Mouse (Mus musculus) neural tube, embryonic 14.5 days (tissue): ENCODE measurements around the gene Borcs6. TPM values are rescaled to one million over a fixed set of nuclear protein-coding genes. Genes with fewer than 3 reads are reported as not detected.
A peak's percentile ranks its signal among the peaks of the same experiment; 100 is the strongest.

ENCODE experiments used
- ATAC-seq: fragments of 200-750 bp; cut with Nextera tagmentation; 2 replicates; pipeline ENCODE4 v1.8.0; 2017; ENCODE audit warnings: low read depth, mild to moderate bottlenecking, moderate TSS enrichment, moderate library complexity
- H3K27ac ChIP-seq: fragments of 300-500 bp; sonication (generic); 2 replicates; pipeline ENCODE4 v1.5.1; 2014; ENCODE audit warnings: low read depth, mild to moderate bottlenecking, control low read depth, low read length, moderate library complexity, mixed read lengths
- H3K27me3 ChIP-seq: fragments of 300-500 bp; sonication (generic); 2 replicates; pipeline ENCODE4 v1.6.1; 2014; ENCODE audit warnings: low read length; ENCODE audit not compliant: control insufficient read depth, insufficient read depth
- H3K36me3 ChIP-seq: fragments of 300-500 bp; sonication (generic); 2 replicates; pipeline ENCODE4 v1.6.1; 2014; ENCODE audit warnings: low read length, mixed read lengths; ENCODE audit not compliant: control insufficient read depth, insufficient read depth
- H3K4me1 ChIP-seq: fragments of 300-500 bp; sonication (generic); 2 replicates; pipeline ENCODE4 v1.6.1; 2014; ENCODE audit warnings: low read length; ENCODE audit not compliant: control insufficient read depth, insufficient read depth
- H3K4me2 ChIP-seq: fragments of 300-500 bp; sonication (generic); 2 replicates; pipeline ENCODE4 v1.6.1; 2014; ENCODE audit warnings: mild to moderate bottlenecking, low read depth, low read length, control low read depth
- H3K4me3 ChIP-seq: fragments of 300-500 bp; sonication (generic); 2 replicates; pipeline ENCODE4 v1.5.1; 2014; ENCODE audit warnings: low read depth, low read length, control low read depth, mixed read lengths
- H3K9ac ChIP-seq: fragments of 300-500 bp; sonication (generic); replicated peaks from 2 replicates; pipeline ENCODE4 v1.6.1; 2014; ENCODE audit warnings: low read depth, mild to moderate bottlenecking, control low read depth, low read length, mixed read lengths
- H3K9me3 ChIP-seq: fragments of 300-500 bp; sonication (generic); 2 replicates; pipeline ENCODE4 v1.6.1; 2016; ENCODE audit warnings: low read length; ENCODE audit not compliant: control insufficient read depth
- WGBS: fragments of 180-500 bp; shearing (Covaris S2); extraction: QIAGEN DNeasy Blood & Tissue Kit; methylation state at CpG from one replicate; pipeline ENCODE4 v1.1.7; 2014; 5-methylcytosine and 5-hydroxymethylcytosine counted together
- polyA plus RNA-seq: library from polyadenylated mRNA; unstranded; fragments of >200 nt; fragmentation: Nextera tagmentation; extraction: Ambion mirVana; gene quantifications from 2 replicates; pipeline ENCODE4 v1.2.1, GENCODE M21; 2014

The Borcs6 gene
- polyA plus RNA-seq, 1 experiment from 2014 or later, result 16.1 TPM

GRCm38 (mm10) chr11:69099915-69100345, 40.4 kb downstream of the Borcs6 start:
- Histone ChIP-seq H3K27ac (peak overlapping the region; percentile 76), H3K4me2 (peak overlapping the region; percentile 93), H3K27me3 (no peaks in the 10 kb centered on the region), H3K9me3 (no peaks in the 10 kb centered on the region), H3K4me3 (peak overlapping the region; percentile 48), H3K9ac (peak overlapping the region; percentile 71), H3K4me1 (peaks cover 29% of the 10 kb centered on the region), H3K36me3 (peaks cover 39% of the 10 kb centered on the region)
- ATAC-seq, result peak; percentile 34; the same call in 1 of the 2 replicates
- 2% methylated on average over 23 of the region's 23 CpGs for WGBS

- Histone ChIP-seq H3K36me3 (peaks cover 43% of the 10 kb centered on the region), H3K27ac (no peak overlapping the region), H3K4me1 (peaks cover 24% of the 10 kb centered on the region), H3K27me3 (no peaks in the 10 kb centered on the region), H3K9ac (0 out of 2 replicates have a peak overlapping the region, but pooled peaks have one; percentile 22), H3K4me3 (peak overlapping the region; percentile 48; the same call in 1 of the 2 replicates), H3K9me3 (no peaks in the 10 kb centered on the region), H3K4me2 (peak overlapping the region; percentile 93)
- 89% methylated on average over 20 of the region's 20 CpGs for WGBS
- ATAC-seq, result no peak
Observed at GRCm38 (mm10) chr11:69100639-69101360, 41.3 kb downstream of the Borcs6 start.

- Histone ChIP-seq H3K4me1 (peaks cover 21% of the 10 kb centered on the region), H3K4me3 (no peak overlapping the region), H3K4me2 (no peak overlapping the region), H3K9ac (no peak overlapping the region), H3K27ac (no peak overlapping the region), H3K36me3 (peaks cover 51% of the 10 kb centered on the region), H3K27me3 (no peaks in the 10 kb centered on the region), H3K9me3 (no peaks in the 10 kb centered on the region)
- 88% methylated on average over 20 of the region's 21 CpGs for WGBS
- no peak for ATAC-seq
Observed at GRCm38 (mm10) chr11:69101604-69102402, 42.3 kb downstream of the Borcs6 start.

- WGBS, result 94% methylated on average over 7 of the region's 7 CpGs
- ATAC-seq, result no peak
- Histone ChIP-seq H3K27me3 (no peaks in the 10 kb centered on the region), H3K9ac (no peak overlapping the region), H3K9me3 (no peaks in the 10 kb centered on the region), H3K4me2 (no peak overlapping the region), H3K4me3 (no peak overlapping the region), H3K27ac (no peak overlapping the region), H3K4me1 (peaks cover 19% of the 10 kb centered on the region), H3K36me3 (peaks cover 53% of the 10 kb centered on the region)
Observed at GRCm38 (mm10) chr11:69102403-69102725, 42.8 kb downstream of the Borcs6 start.

DNA sequence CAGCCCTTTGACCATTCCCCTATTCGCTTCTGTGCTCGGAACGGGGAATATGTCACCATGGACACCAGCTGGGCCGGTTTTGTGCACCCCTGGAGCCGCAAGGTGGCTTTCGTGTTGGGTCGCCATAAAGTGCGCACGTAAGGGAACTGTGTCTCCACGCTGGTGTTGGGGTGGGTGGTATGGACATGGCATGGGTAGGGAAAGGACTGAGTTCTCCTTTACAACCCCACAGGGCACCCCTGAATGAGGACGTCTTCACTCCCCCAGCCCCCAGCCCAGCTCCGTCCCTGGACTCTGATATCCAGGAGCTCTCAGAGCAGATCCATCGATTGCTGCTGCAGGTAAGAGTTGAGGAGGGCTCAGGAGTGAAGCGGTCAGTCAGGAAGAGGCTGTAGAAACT, 43.6 kb downstream of the Borcs6 start:
- no peaks in the 10 kb centered on the region for H3K9me3 ChIP-seq
- H3K27ac ChIP-seq, result no peak overlapping the region
- no peak for ATAC-seq
- WGBS, result 94% methylated on average over 14 of the region's 14 CpGs
- peaks cover 56% of the 10 kb centered on the region for H3K36me3 ChIP-seq
- no peak overlapping the region for H3K4me3 ChIP-seq
- no peaks in the 10 kb centered on the region for H3K27me3 ChIP-seq
- H3K9ac ChIP-seq, result no peak overlapping the region
- H3K4me2 ChIP-seq, result no peak overlapping the region
- peaks cover 12% of the 10 kb centered on the region for H3K4me1 ChIP-seq

DNA sequence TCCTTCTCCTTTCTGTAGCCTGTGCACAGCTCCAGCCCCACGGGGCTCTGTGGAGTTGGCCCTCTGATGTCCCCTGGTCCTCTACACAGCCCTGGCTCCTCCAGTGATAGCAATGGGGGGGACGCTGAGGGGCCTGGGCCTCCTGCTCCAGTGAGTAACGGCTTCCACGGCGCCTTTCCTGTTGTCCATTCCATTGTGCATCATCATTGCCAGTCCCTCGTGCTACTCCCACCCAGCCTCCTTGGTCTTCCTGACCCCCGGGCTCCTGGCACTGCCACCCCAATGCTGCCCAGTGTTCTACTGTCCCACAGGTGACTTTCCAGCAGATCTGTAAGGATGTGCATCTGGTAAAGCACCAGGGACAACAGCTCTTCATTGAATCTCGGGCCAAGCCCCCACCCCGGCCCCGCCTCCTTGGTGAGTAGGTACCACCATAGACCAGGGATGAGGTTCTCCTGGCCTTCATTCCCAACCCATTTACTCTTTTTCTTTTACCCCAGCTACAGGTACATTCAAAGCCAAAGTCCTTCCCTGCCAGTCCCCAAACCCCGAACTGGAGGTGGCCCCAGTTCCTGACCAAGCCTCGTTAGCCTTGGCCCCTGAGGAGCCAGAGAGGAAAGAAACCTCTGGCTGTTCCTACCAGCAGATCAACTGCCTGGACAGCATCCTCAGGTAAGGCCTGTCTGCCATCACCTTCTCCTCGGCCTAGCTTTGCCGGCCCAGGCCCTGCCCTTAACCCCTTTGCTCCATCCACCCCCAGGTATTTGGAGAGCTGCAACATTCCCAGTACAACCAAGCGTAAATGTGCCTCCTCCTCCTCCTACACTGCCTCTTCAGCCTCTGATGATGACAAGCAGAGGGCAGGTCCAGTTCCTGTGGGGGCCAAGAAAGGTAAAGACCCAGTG, 44.3 kb downstream of the Borcs6 start:
- 91% methylated on average over 15 of the region's 15 CpGs for WGBS
- Histone ChIP-seq H3K9ac (no peak overlapping the region), H3K4me1 (peaks cover 7% of the 10 kb centered on the region), H3K27me3 (no peaks in the 10 kb centered on the region), H3K36me3 (peaks cover 63% of the 10 kb centered on the region), H3K4me3 (no peak overlapping the region), H3K9me3 (no peaks in the 10 kb centered on the region), H3K4me2 (no peak overlapping the region), H3K27ac (no peak overlapping the region)
- ATAC-seq, result no peak

DNA sequence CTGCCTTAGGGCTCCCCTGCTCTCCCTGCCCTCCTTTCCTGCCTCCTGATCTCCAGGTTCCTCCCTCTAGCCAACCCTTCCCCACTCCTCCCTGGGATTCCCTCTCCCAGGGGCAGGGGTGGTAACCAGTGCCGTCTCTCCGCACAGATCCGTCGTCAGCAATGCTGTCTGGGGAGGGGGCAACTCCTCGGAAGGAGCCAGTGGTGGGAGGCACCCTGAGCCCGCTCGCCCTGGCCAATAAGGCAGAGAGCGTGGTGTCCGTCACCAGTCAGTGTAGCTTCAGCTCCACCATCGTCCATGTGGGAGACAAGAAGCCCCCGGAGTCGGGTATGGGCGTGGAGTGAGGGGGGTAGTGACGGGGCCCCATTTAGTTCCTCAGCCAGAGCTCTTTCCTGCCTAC, 45.0 kb downstream of the Borcs6 start:
- peaks cover 7% of the 10 kb centered on the region for H3K4me1 ChIP-seq
- H3K9me3 ChIP-seq, result no peaks in the 10 kb centered on the region
- no peak overlapping the region for H3K9ac ChIP-seq
- peaks cover 70% of the 10 kb centered on the region for H3K36me3 ChIP-seq
- no peaks in the 10 kb centered on the region for H3K27me3 ChIP-seq
- H3K27ac ChIP-seq, result no peak overlapping the region
- ATAC-seq, result no peak
- WGBS, result 95% methylated on average over 14 of the region's 14 CpGs
- no peak overlapping the region for H3K4me2 ChIP-seq
- H3K4me3 ChIP-seq, result no peak overlapping the region

DNA sequence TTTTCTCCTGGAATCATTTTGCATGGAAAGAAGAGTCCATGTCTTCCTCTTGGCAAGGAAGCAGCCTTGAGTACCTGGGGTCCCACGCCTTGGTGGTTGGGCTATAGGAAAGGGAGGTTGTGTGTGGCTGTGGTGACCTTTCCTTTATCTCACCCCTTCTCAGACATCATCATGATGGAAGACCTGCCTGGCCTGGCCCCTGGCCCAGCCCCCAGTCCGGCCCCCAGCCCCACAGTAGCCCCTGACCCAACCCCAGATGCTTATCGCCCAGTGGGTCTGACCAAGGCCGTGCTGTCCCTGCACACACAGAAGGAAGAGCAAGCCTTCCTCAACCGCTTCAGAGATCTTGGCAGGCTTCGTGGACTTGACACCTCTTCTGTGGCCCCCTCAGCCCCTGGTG, 45.7 kb downstream of the Borcs6 start:
- ATAC-seq, result no peak
- Histone ChIP-seq H3K4me2 (no peak overlapping the region), H3K9me3 (no peaks in the 10 kb centered on the region), H3K36me3 (peaks cover 71% of the 10 kb centered on the region), H3K4me1 (peaks cover 4% of the 10 kb centered on the region), H3K4me3 (no peak overlapping the region), H3K9ac (no peak overlapping the region), H3K27ac (no peak overlapping the region), H3K27me3 (no peaks in the 10 kb centered on the region)
- 93% methylated on average over 6 of the region's 6 CpGs for WGBS
